Mouse (Mus musculus): ENCODE measurements around the gene Bivm. TPM values are rescaled to one million over a fixed set of nuclear protein-coding genes. Genes with fewer than 3 reads are reported as not detected.
A peak's percentile ranks its signal among the peaks of the same experiment; 100 is the strongest.

Bivm gene
- 13.1 and 13.3 TPM in 2 replicates for polyA plus RNA-seq (2014; fragmentation: Nextera tagmentation; extraction: Ambion mirVana)

GRCm38 (mm10) chr1:44118239-44119054 is at the start of gene Bivm, which contains the start of gene Kdelc1:
Gene Bivm (plus strand): TSS chr1:44118957.
Gene Kdelc1 (minus strand): TSS chr1:44118808.
- Histone ChIP-seq H3K9ac (ENCODE audit: low read depth, low read length) (peak within 1 kb of the TSS; percentile 77), H3K4me1 (replicated peaks; ENCODE audit: control insufficient read depth, insufficient read depth, low read length) (peaks cover 7% of the 10 kb centered on the region; the same call in 1 of the 2 replicates), H3K4me2 (peak within 1 kb of the TSS; percentile 84), H3K27ac (ENCODE audit: low read depth, low read length) (peak within 1 kb of the TSS; percentile 92), H3K36me3 (ENCODE audit: control insufficient read depth, insufficient read depth, low read length) (peaks cover 11% of the 10 kb centered on the region; the same call in 1 of the 2 replicates), H3K27me3 (replicated peaks; ENCODE audit: control insufficient read depth, insufficient read depth, low read length) (no peaks in the 10 kb centered on the region), H3K4me3 (ENCODE audit: low read depth, low read length) (peak within 1 kb of the TSS; percentile 72), H3K9me3 (ENCODE audit: control insufficient read depth, low read length) (no peaks in the 10 kb centered on the region)
- peak; percentile 82 for DNase-seq (ENCODE audit: low spot score)
- peak; percentile 92 for ATAC-seq (replicated peaks; ENCODE audit: low FRiP score)
- WGBS, result under 1% methylated on average over 39 of the region's 39 CpGs

DNA sequence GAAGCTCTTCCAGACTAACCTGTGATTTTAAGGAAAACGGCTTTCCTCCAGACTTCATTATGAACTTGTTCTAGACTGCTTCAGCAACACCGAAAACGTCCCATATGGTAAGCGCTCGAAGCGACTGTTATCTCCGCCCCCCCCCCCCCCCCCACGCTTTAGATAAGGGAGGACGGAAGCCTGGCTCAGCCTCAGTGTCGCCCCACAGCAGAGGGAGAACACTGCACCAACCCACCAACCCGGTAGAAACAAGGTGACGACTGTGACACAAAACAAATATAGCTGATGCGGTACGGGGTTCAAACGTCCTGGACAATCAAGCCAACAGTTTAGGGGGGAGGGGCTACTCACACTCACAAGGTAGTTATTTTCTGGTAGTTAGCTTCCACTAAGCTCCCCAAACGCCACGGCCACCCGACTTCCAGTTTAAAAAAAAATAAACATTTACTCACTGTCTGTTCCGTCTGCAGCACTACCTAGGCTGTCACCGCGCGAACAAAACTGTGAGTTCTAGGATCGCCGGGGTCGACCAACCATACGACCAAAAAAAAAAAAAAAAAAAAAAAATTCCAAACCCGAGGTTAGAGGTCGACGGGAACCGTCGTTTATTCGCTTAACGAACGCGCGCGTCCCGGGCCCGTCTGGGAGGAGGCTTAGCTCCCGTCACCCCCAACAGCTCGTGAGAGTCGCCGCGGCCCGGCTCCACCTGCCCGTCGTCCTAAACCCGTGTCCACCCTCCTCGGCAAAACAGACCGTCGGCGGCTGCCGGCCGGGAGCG is 17.1 kb upstream of the Bivm start:
- peaks cover 10% of the 10 kb centered on the region; the same call in 1 of the 2 replicates for H3K36me3 ChIP-seq (ENCODE audit: control insufficient read depth, insufficient read depth, low read length)
- peaks cover 6% of the 10 kb centered on the region; the same call in 1 of the 2 replicates for H3K4me1 ChIP-seq (replicated peaks; ENCODE audit: control insufficient read depth, insufficient read depth, low read length)
- peak overlapping the region; percentile 75 for H3K4me2 ChIP-seq
- peak overlapping the region; percentile 95 for H3K9ac ChIP-seq (ENCODE audit: low read depth, low read length)
- ATAC-seq (replicated peaks; ENCODE audit: low FRiP score), result peak; percentile 75
- peak overlapping the region; percentile 94 for H3K27ac ChIP-seq (ENCODE audit: low read depth, low read length)
- DNase-seq (ENCODE audit: low spot score), result peak; percentile 65
- peak overlapping the region; percentile 91 for H3K4me3 ChIP-seq (ENCODE audit: low read depth, low read length)
- H3K9me3 ChIP-seq (ENCODE audit: control insufficient read depth, low read length), result no peaks in the 10 kb centered on the region
- WGBS, result under 1% methylated on average over 55 of the region's 55 CpGs
- H3K27me3 ChIP-seq (replicated peaks; ENCODE audit: control insufficient read depth, insufficient read depth, low read length), result no peaks in the 10 kb centered on the region

GRCm38 (mm10) chr1:44102259-44102717 is 16.5 kb upstream of the Bivm start, which contains the start of gene Tex30:
Gene Tex30 (minus strand): TSS chr1:44102441.
- Histone ChIP-seq H3K27me3 (replicated peaks; ENCODE audit: control insufficient read depth, insufficient read depth, low read length) (no peaks in the 10 kb centered on the region), H3K27ac (ENCODE audit: low read depth, low read length) (peak within 1 kb of the TSS; percentile 94), H3K4me2 (peak within 1 kb of the TSS; percentile 75), H3K9me3 (ENCODE audit: control insufficient read depth, low read length) (no peaks in the 10 kb centered on the region), H3K36me3 (ENCODE audit: control insufficient read depth, insufficient read depth, low read length) (peaks cover 12% of the 10 kb centered on the region; the same call in 1 of the 2 replicates), H3K4me1 (replicated peaks; ENCODE audit: control insufficient read depth, insufficient read depth, low read length) (peaks cover 6% of the 10 kb centered on the region; the same call in 1 of the 2 replicates), H3K9ac (ENCODE audit: low read depth, low read length) (peak within 1 kb of the TSS; percentile 95), H3K4me3 (ENCODE audit: low read depth, low read length) (peak within 1 kb of the TSS; percentile 91)
- ATAC-seq (replicated peaks; ENCODE audit: low FRiP score) (peak; percentile 94), DNase-seq (ENCODE audit: low spot score) (peak; percentile 93)
- under 1% methylated on average over 53 of the region's 55 CpGs for WGBS

- no peaks in the 10 kb centered on the region for H3K27me3 ChIP-seq (replicated peaks; ENCODE audit: control insufficient read depth, insufficient read depth, low read length)
- H3K9ac ChIP-seq (ENCODE audit: low read depth, low read length), result peak overlapping the region; percentile 62
- ATAC-seq (replicated peaks; ENCODE audit: low FRiP score) (no peak), DNase-seq (ENCODE audit: low spot score) (peak; percentile 34)
- H3K36me3 ChIP-seq (ENCODE audit: control insufficient read depth, insufficient read depth, low read length), result peaks cover 9% of the 10 kb centered on the region; the same call in 1 of the 2 replicates
- WGBS, result 26% methylated on average over 5 of the region's 5 CpGs
- peak overlapping the region; percentile 91 for H3K4me3 ChIP-seq (ENCODE audit: low read depth, low read length)
- H3K4me1 ChIP-seq (replicated peaks; ENCODE audit: control insufficient read depth, insufficient read depth, low read length), result peaks cover 6% of the 10 kb centered on the region; the same call in 1 of the 2 replicates
- 0 out of 2 replicates have a peak overlapping the region, but pooled peaks have one; percentile 94 for H3K27ac ChIP-seq (ENCODE audit: low read depth, low read length)
- peak overlapping the region; percentile 75 for H3K4me2 ChIP-seq
- H3K9me3 ChIP-seq (ENCODE audit: control insufficient read depth, low read length), result no peaks in the 10 kb centered on the region
These were observed 15.8 kb upstream of the Bivm start for GRCm38 (mm10) chr1:44102939-44103338.

- Histone ChIP-seq H3K4me3 (ENCODE audit: low read depth, low read length) (peak overlapping the region; percentile 72), H3K9ac (ENCODE audit: low read depth, low read length) (no peak overlapping the region), H3K4me2 (peak overlapping the region; percentile 84), H3K4me1 (replicated peaks; ENCODE audit: control insufficient read depth, insufficient read depth, low read length) (peaks cover 7% of the 10 kb centered on the region; the same call in 1 of the 2 replicates), H3K27ac (ENCODE audit: low read depth, low read length) (no peak overlapping the region), H3K27me3 (replicated peaks; ENCODE audit: control insufficient read depth, insufficient read depth, low read length) (no peaks in the 10 kb centered on the region), H3K9me3 (ENCODE audit: control insufficient read depth, low read length) (no peaks in the 10 kb centered on the region), H3K36me3 (ENCODE audit: control insufficient read depth, insufficient read depth, low read length) (peaks cover 11% of the 10 kb centered on the region; the same call in 1 of the 2 replicates)
- no peak for DNase-seq (ENCODE audit: low spot score)
- ATAC-seq (replicated peaks; ENCODE audit: low FRiP score), result no peak
These were observed 1.2 kb upstream of the Bivm start for GRCm38 (mm10) chr1:44117571-44117970.

DNA sequence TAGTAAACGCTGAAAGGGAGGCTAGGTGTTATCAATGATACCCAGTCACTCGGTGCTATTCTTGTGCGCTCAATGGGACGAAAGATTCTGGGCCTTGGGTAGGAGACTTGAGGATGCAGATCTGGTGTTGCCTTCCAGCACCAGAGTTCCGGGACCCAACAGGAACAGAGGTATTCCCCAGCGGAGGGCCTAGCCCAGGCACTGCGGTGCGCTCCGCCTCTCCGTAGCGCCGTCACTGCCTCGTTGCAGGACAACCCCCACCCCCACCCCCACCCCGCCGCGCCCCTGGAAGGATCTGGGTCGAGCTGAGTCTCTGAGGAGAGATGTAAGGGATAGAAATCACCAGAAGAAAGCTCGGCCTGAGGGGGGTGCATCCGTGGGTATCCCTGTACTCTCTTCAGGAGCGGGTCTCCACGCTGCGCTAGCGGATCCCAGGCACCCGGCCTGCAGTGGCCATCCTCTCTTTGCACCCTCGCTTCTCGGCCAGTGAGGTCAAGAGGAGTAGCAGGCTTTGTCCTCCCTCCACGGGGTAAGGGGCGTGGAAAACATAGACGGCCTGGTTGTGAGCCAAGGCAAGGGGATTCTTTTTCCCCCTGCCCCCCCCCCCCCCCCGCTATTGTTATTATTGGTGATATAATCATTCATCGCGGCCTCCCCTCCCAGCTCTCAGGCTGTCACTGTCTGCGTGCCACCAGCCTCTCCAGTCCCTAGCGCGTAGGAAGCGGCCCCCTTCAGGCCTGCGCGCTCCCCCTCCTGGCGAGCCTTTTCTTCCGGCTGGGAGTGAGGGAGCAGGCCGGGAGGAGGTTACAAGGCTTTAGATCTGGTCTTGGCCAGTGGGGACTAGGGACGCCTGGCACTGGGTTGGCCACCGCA is 680 bp downstream of the Bivm start:
- no peaks in the 10 kb centered on the region for H3K27me3 ChIP-seq (replicated peaks; ENCODE audit: control insufficient read depth, insufficient read depth, low read length)
- under 1% methylated on average over 39 of the region's 43 CpGs for WGBS
- peak overlapping the region; percentile 84 for H3K4me2 ChIP-seq
- peaks cover 7% of the 10 kb centered on the region; the same call in 1 of the 2 replicates for H3K4me1 ChIP-seq (replicated peaks; ENCODE audit: control insufficient read depth, insufficient read depth, low read length)
- H3K9me3 ChIP-seq (ENCODE audit: control insufficient read depth, low read length), result no peaks in the 10 kb centered on the region
- H3K9ac ChIP-seq (ENCODE audit: low read depth, low read length), result peak overlapping the region; percentile 77
- DNase-seq (ENCODE audit: low spot score) (peak; percentile 81), ATAC-seq (replicated peaks; ENCODE audit: low FRiP score) (peak; percentile 84)
- peaks cover 11% of the 10 kb centered on the region; the same call in 1 of the 2 replicates for H3K36me3 ChIP-seq (ENCODE audit: control insufficient read depth, insufficient read depth, low read length)
- peak overlapping the region; percentile 92 for H3K27ac ChIP-seq (ENCODE audit: low read depth, low read length)
- peak overlapping the region; percentile 72 for H3K4me3 ChIP-seq (ENCODE audit: low read depth, low read length)

- H3K36me3 ChIP-seq (ENCODE audit: control insufficient read depth, insufficient read depth, low read length), result peaks cover 6% of the 10 kb centered on the region; the same call in 1 of the 2 replicates
- peaks cover 7% of the 10 kb centered on the region; the same call in 1 of the 2 replicates for H3K4me1 ChIP-seq (replicated peaks; ENCODE audit: control insufficient read depth, insufficient read depth, low read length)
- no peaks in the 10 kb centered on the region for H3K27me3 ChIP-seq (replicated peaks; ENCODE audit: control insufficient read depth, insufficient read depth, low read length)
- peak overlapping the region; percentile 72 for H3K4me3 ChIP-seq (ENCODE audit: low read depth, low read length)
- DNase-seq (ENCODE audit: low spot score) (no peak), ATAC-seq (replicated peaks; ENCODE audit: low FRiP score) (no peak)
- 0 out of 2 replicates have a peak overlapping the region, but pooled peaks have one; percentile 92 for H3K27ac ChIP-seq (ENCODE audit: low read depth, low read length)
- no peaks in the 10 kb centered on the region for H3K9me3 ChIP-seq (ENCODE audit: control insufficient read depth, low read length)
- H3K9ac ChIP-seq (ENCODE audit: low read depth, low read length), result peak overlapping the region; percentile 77
- 7% methylated on average over 6 of the region's 6 CpGs for WGBS
- H3K4me2 ChIP-seq, result peak overlapping the region; percentile 84
These were observed 1.3 kb downstream of the Bivm start for GRCm38 (mm10) chr1:44120074-44120406.

All from liver, embryonic 11.5 days (tissue).